ENCODE assay signal across 8 mouse cellular contexts in the genomic region with DNA sequence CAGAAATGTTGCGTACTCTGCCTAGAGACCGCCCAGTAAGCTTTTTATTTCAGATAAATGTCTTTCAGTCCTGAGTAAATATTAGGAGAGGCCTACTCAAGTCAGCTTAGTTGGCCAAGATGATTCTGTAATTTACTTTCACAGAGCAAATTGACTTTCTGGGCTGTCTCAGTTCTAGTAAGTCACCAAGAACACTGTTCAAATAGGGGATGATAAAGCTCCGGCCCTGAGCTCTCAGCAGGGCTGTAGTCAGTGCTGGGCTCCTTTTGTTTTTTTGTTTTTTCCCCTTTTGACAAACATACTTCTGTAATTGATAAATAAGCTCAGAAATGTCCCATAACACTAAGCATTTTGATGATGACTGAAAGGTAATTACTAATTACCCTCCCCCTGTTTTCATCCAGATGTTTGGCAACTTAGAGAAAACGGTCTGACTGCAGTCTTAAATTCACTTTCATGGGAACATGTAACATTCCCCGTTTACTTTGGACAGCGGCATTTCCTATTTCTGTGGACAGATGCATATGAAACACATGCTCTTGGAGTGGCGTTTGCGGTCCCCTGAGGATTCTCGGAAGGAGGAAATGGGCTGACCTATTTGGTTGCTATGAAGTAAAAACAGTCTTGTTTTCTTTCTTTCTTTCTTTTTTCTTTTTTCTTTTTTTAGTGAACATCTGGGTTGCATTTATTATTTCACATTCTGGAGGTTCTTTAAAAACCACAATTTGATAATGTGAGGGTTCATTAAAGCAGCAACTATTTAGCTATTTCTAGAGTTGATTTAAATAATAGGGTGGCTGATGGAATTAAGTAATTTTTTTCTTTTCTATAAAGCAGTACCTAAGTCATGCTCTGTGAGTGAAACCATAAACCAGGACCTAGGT. TPM values are rescaled to one million over a fixed set of nuclear protein-coding genes. Genes with fewer than 3 reads are reported as not detected.
DNase-seq lines count a peak whose midpoint lies in the region; ATAC-seq lines count a peak whose summit lies in the region.

No protein-coding gene starts in this region.

- no peaks in the 10 kb centered on the region for H3K9me3 ChIP-seq in hindbrain, embryonic 10.5 days
- no peaks in the 10 kb centered on the region for H3K9me3 ChIP-seq in hindbrain, embryonic 16.5 days (ENCODE audit: control insufficient read depth, low read length)
- no peaks in the 10 kb centered on the region for H3K9me3 ChIP-seq in kidney, embryonic 15.5 days (replicated peaks)
- H3K9me3 ChIP-seq in midbrain, embryonic 14.5 days (ENCODE audit: control insufficient read depth, low read length) = no peaks in the 10 kb centered on the region

- DNase-seq in hindbrain, embryonic 10.5 days (ENCODE audit: low spot score) = no peak
- peak; percentile 63 for DNase-seq in gastrocnemius, postnatal 25 days
- peak; percentile 44 for DNase-seq in midbrain, embryonic 14.5 days
- no peak for DNase-seq in layer of hippocampus, adult 18-20 months (ENCODE audit: low spot score in 2 of 2)
- DNase-seq in urinary bladder, adult 18-20 months (ENCODE audit: low spot score in 2 of 2) = no peak
- no peak for DNase-seq in right cerebral cortex, postnatal 14 days

- no peak overlapping the region for H3K4me3 ChIP-seq in hindbrain, embryonic 10.5 days
- no peak overlapping the region for H3K4me3 ChIP-seq in hindbrain, embryonic 16.5 days (ENCODE audit: low read length)
- no peak overlapping the region for H3K4me3 ChIP-seq in kidney, embryonic 15.5 days (replicated peaks)
- H3K4me3 ChIP-seq in midbrain, embryonic 14.5 days (replicated peaks; ENCODE audit: low read depth, low read length) = no peak overlapping the region

- ATAC-seq in hindbrain, embryonic 16.5 days = no peak
- 0 out of 2 replicates have a peak, but pooled peaks have one; percentile 52 for ATAC-seq in kidney, embryonic 15.5 days (replicated peaks; ENCODE audit: low FRiP score)
- ATAC-seq in midbrain, embryonic 14.5 days (ENCODE audit: low FRiP score, low TSS enrichment) = no peak

- H3K9ac ChIP-seq in hindbrain, embryonic 16.5 days (ENCODE audit: low read depth, low read length) = no peak overlapping the region
- H3K9ac ChIP-seq in kidney, embryonic 15.5 days = no peak overlapping the region
- no peak overlapping the region for H3K9ac ChIP-seq in midbrain, embryonic 14.5 days (replicated peaks; ENCODE audit: low read length)

- peaks cover 39% of the 10 kb centered on the region for H3K4me1 ChIP-seq in hindbrain, embryonic 10.5 days (replicated peaks)
- H3K4me1 ChIP-seq in hindbrain, embryonic 16.5 days (ENCODE audit: control insufficient read depth, insufficient read depth, low read depth, low read length) = peaks cover 6% of the 10 kb centered on the region
- H3K4me1 ChIP-seq in kidney, embryonic 15.5 days = peaks cover 73% of the 10 kb centered on the region
- H3K4me1 ChIP-seq in midbrain, embryonic 14.5 days (ENCODE audit: control insufficient read depth, insufficient read depth, low read length) = peaks cover 7% of the 10 kb centered on the region; the same call in 1 of the 2 replicates

- no peak overlapping the region for H3K4me2 ChIP-seq in hindbrain, embryonic 16.5 days (ENCODE audit: low read length)
- H3K4me2 ChIP-seq in kidney, embryonic 15.5 days = peak overlapping the region; percentile 41
- no peak overlapping the region for H3K4me2 ChIP-seq in midbrain, embryonic 14.5 days (ENCODE audit: low read length)

- 73% methylated on average over 9 of the region's 9 CpGs for WGBS in hindbrain, embryonic 10.5 days
- 63% methylated on average over 9 of the region's 9 CpGs for WGBS in hindbrain, embryonic 16.5 days
- 42% methylated on average over 9 of the region's 9 CpGs for WGBS in kidney, embryonic 15.5 days
- 65% methylated on average over 9 of the region's 9 CpGs for WGBS in midbrain, embryonic 14.5 days

- no peaks in the 10 kb centered on the region for H3K36me3 ChIP-seq in hindbrain, embryonic 10.5 days
- no peaks in the 10 kb centered on the region for H3K36me3 ChIP-seq in hindbrain, embryonic 16.5 days (ENCODE audit: control insufficient read depth, insufficient read depth, low read length)
- H3K36me3 ChIP-seq in kidney, embryonic 15.5 days = no peaks in the 10 kb centered on the region; the same call in 1 of the 2 replicates
- H3K36me3 ChIP-seq in midbrain, embryonic 14.5 days (ENCODE audit: control insufficient read depth, insufficient read depth, low read length) = no peaks in the 10 kb centered on the region

- H3K27me3 ChIP-seq in hindbrain, embryonic 10.5 days (ENCODE audit: insufficient read depth, poor library complexity, severe bottlenecking) = no peaks in the 10 kb centered on the region
- no peaks in the 10 kb centered on the region for H3K27me3 ChIP-seq in hindbrain, embryonic 16.5 days (replicated peaks; ENCODE audit: control insufficient read depth, insufficient read depth, low read length)
- no peaks in the 10 kb centered on the region for H3K27me3 ChIP-seq in kidney, embryonic 15.5 days
- H3K27me3 ChIP-seq in midbrain, embryonic 14.5 days (ENCODE audit: control insufficient read depth, insufficient read depth, low read length) = no peaks in the 10 kb centered on the region

- 0 out of 2 replicates have a peak overlapping the region, but pooled peaks have one; percentile 54 for H3K27ac ChIP-seq in hindbrain, embryonic 10.5 days
- H3K27ac ChIP-seq in hindbrain, embryonic 16.5 days (ENCODE audit: low read depth, low read length) = no peak overlapping the region; the same call in 1 of the 2 replicates
- H3K27ac ChIP-seq in kidney, embryonic 15.5 days = peak overlapping the region; percentile 91
- peak overlapping the region; percentile 21 for H3K27ac ChIP-seq in midbrain, embryonic 14.5 days (replicated peaks; ENCODE audit: low read depth, low read length)

RNA-seq across cellular contexts. Expression of gene Cyth3, which starts 10.7 kb away (rescaled TPM):
- polyA plus RNA-seq in hindbrain, embryonic 10.5 days (2016; fragmentation: Nextera tagmentation; extraction: Ambion mirVana) = 33.6 and 36.4 TPM in 2 replicates
- polyA plus RNA-seq in hindbrain, embryonic 16.5 days (2015; fragmentation: Nextera tagmentation; extraction: Ambion mirVana) = 41.6 and 45.8 TPM in 2 replicates
- 10 to 100 TPM; 13.9 to 16.9 TPM for total RNA-seq in gastrocnemius, postnatal 25 days (2021)
- polyA plus RNA-seq in kidney, embryonic 15.5 days (2015; fragmentation: Nextera tagmentation; extraction: Ambion mirVana) = 66.0 and 71.5 TPM in 2 replicates
- polyA plus RNA-seq in midbrain, embryonic 14.5 days (2014; fragmentation: Nextera tagmentation; extraction: Ambion mirVana) = 34.5 and 38.0 TPM in 2 replicates
- 10 to 100 TPM; 41.3 to 51.6 TPM for total RNA-seq in layer of hippocampus, adult 18-20 months (2021)

Comparison
In these comparisons a context has a peak if more than half of its experiments do, and no peak if none do; other contexts are left out.
1. DNase-seq: peak in gastrocnemius, postnatal 25 days (single experiment) and midbrain, embryonic 14.5 days (single experiment); none in hindbrain, embryonic 10.5 days (single experiment), layer of hippocampus, adult 18-20 months (0 of 2), urinary bladder, adult 18-20 months (0 of 2) and right cerebral cortex, postnatal 14 days (single experiment).